Mouse (Mus musculus) liver, embryonic 14.5 days (tissue): ENCODE measurements around the gene Ergic2.

Experiments
- CTCF ChIP-seq: IDR thresholded peaks from 2 replicates; pipeline ENCODE4 v1.5.1; 2016; ENCODE audit warnings: antibody characterized with exemption, low read depth, control low read depth
- EP300 ChIP-seq: IDR thresholded peaks from 2 replicates; pipeline ENCODE4 v1.6.1; 2016; ENCODE audit warnings: antibody characterized with exemption, low read depth

DNA sequence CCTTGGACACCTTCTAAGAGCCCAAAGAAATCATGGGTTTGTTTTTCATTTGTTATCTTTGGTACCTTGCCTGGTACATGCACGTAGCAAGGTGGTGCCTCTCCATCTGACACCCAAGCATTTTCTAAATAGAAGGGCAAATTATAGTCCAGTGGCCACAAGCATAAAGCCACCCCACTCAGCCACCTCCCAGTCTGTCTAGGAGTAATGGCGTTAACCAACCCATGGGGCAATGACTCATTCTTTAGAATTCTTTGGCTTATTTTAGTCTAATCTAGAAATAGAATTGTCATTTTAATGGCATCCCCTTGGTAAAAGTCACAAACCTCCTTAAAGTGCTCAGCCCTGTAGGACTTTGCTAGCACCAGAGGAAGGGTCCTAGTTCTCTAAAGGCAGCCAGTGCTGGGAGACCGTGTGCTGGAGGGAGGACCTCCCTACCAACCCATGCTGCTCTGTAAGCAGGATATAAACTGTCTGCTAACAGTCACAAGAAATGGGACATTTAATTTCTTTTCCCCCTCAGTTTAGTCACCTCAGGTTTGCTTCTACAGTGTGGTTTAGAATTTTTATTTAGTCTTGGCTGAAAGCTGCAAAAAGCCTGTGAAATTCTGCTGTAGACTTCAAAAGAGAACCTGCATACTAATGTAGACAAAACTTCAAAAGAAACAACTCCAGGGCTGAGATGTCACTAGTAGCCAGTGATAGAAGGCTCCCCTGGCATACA is 22.1 kb upstream of the Ergic2 start:
- TF ChIP-seq EP300 (no peak), CTCF (no peak)
